Mouse (Mus musculus): ENCODE measurements around the gene Ggt5. TPM values are rescaled to one million over a fixed set of nuclear protein-coding genes. Genes with fewer than 3 reads are reported as not detected.

Ggt5 gene
- total RNA-seq, 2 experiments from 2014 or later, result 1.6 to 2.1 TPM

DNA sequence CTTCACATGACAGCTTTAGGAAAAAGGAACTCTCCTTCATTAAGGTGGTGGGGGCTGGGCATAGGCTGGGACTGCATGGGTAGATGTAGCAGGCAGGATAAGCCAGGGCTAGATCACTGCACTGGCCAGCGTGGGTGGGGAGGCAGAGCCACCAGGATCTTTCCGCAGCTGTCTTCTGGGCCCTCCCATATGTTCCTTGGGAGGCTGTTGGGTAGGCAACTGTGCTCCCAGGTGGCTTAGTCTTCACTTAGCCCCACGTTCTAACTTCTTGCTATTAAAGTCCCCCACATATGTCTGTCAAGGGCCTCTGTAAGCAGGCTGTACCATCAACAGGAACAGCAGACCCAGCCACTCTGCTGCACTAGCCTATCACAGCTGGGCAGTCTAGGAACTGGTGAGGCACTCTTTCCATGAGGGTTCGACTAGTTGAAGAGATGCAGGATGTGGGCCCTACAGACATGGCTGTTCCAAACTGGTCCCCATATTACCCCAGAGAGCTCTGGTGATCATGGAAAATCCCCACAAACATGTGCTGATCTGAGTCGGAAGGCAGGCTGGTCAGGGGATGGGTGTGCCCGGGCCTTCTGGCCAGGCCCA lies 61.3 kb downstream of the Ggt5 start:
- DNase-seq (ENCODE audit: low spot score in 2 of 2), result peak in 1 of 2 experiments; percentile 33

DNA sequence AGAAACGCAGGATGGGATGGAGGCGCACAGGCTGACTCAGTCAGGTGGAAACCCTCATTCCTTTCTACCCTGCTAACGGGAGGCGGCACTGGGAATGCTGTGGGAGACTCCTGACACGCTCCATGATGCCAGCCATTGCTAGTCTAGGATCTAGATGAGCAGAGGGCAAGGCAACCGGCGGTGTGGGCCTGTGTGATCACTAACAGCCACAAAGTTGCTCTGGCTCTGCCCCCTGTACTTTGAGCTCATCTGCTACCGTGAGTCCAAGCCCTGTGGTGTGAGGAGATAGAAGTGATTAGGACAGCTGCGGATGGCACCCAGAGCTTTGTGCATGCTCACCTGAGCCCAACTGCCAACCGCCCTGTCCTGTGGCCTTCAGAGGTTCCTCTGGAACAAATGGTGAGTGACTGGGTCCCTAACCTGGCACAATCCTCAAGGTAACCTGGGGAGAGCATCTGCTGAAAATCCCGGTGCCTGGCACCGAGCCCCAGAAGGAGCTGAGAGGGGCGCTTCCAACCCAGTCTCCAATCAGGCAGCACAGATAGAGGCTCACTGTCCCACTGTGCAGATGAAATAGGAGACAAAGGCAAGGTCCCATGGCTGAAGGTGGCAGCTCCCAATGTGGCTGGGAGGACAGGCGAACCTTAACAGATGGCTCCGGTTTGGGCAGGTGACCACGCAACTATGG lies 62.4 kb downstream of the Ggt5 start:
- no peak for DNase-seq (ENCODE audit: low spot score in 2 of 2)

- no peak for DNase-seq (ENCODE audit: low spot score in 2 of 2)
These were observed 64.9 kb downstream of the Ggt5 start for GRCm38 (mm10) chr10:75654053-75654452.

- DNase-seq (ENCODE audit: low spot score in 2 of 2), result no peak
These were observed 68.0 kb downstream of the Ggt5 start for GRCm38 (mm10) chr10:75657165-75657564.

GRCm38 (mm10) chr10:75657772-75658171 lies 68.6 kb downstream of the Ggt5 start:
- DNase-seq (ENCODE audit: low spot score in 2 of 2), result no peak

GRCm38 (mm10) chr10:75661381-75661780 lies 72.2 kb downstream of the Ggt5 start:
- DNase-seq (ENCODE audit: low spot score in 2 of 2), result no peak

- DNase-seq (ENCODE audit: low spot score in 2 of 2), result no peak
These were observed 72.7 kb downstream of the Ggt5 start for GRCm38 (mm10) chr10:75661876-75662275.

DNA sequence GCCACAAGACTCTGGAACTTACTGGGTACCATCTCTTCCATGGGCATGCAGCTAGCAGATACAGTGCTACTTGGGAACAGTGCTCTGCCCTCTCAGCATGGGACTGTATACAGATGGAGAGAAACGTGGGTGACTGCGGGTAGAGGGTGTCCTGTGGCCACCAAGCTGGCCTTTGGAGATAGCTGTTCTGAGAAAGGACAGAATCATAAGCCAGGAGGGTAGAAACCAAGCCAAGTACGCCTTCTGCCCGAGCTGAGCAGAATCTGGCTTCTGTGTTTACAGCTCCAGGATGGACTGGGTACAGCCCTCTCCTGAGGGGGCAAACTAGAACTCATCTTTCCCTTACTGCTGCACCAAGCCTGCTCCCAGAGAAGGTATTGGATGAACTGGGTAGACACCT lies 73.4 kb downstream of the Ggt5 start:
- DNase-seq (ENCODE audit: low spot score in 2 of 2), result no peak

DNA sequence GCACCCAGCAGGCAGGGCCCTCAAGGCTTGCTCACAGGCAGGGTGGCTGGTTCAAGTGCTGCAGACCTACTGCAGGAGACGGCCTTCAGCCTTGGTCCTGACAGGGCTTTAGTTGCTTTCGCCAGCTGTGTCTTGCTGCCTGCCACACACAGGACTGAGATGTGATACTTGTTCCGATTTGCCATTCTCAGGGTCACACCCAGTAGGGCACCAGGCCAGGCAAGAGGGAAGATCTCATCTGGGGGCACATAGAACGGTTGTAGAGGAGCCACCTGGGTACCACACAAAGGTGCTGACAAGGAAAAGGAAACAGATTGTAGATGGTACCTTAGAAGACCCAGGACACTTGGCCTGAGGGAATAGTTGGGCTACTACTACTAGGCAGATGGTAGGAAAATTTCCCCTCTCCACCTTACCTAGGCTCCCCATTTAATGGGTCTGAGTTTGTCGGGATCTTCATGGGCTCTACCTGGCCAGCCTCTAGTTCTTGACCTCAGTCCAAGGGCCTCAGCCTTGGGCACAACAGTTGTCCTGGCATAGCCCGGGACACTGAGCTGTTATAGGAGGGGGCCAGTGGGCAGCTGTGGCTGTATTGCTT lies 75.6 kb downstream of the Ggt5 start:
- no peak for DNase-seq (ENCODE audit: low spot score in 2 of 2)

- peak; percentile 22 to 53 for DNase-seq (ENCODE audit: low spot score in 2 of 2)
These were observed 77.4 kb downstream of the Ggt5 start for GRCm38 (mm10) chr10:75666451-75667030.

Other genes starting within 250 kb of the Ggt5 start
- gene Upb1, start 188.2 kb upstream of the Ggt5 start, total RNA-seq (2021), result under 1 TPM in 1 of 2 experiments, not detected in 1; 0.48 TPM
- 10 to 100 TPM; 63.1 to 67.3 TPM for gene Snrpd3, start 71.8 kb upstream of the Ggt5 start, total RNA-seq (2021)
- 10 to 100 TPM; 12.8 TPM for gene Gucd1, start 71.4 kb upstream of the Ggt5 start, total RNA-seq (2021)
- gene Lrrc75b, start 29.0 kb upstream of the Ggt5 start, total RNA-seq (2021), result 10 to 100 TPM; 10.3 to 12.9 TPM
- gene Ggt1, start 27.7 kb upstream of the Ggt5 start, total RNA-seq (2021), result 1 to 10 TPM; 2.6 to 2.8 TPM
- 1 to 10 TPM; 1.9 to 2.4 TPM for gene Susd2, start 54.7 kb downstream of the Ggt5 start, total RNA-seq (2021)
- 10 to 100 TPM; 56.4 to 66.3 TPM for gene Cabin1, start 175.0 kb downstream of the Ggt5 start, total RNA-seq (2021)
- gene Ddt, start 184.1 kb downstream of the Ggt5 start, total RNA-seq (2021), result 10 to 100 TPM; 50.6 to 58.3 TPM
- gene Gm20441, start 191.6 kb downstream of the Ggt5 start, total RNA-seq (2021), result not detected
- gene Gstt3, start 192.1 kb downstream of the Ggt5 start, total RNA-seq (2021), result 1 to 10 TPM; 3.7 to 5.6 TPM
- gene Gstt1, start 209.2 kb downstream of the Ggt5 start, total RNA-seq (2021), result 10 to 100 TPM; 10.2 to 10.3 TPM
- gene Gstt4, start 233.2 kb downstream of the Ggt5 start, total RNA-seq (2021), result not detected
- gene Gstt2, start 248.1 kb downstream of the Ggt5 start, total RNA-seq (2021), result 1 to 10 TPM; 3.5 to 3.6 TPM

Data from layer of hippocampus, adult 18-20 months (tissue).